Mouse (Mus musculus) midbrain, embryonic 10.5 days (tissue): ENCODE data around the gene Zfp937. TPM values are rescaled to one million over a fixed set of nuclear protein-coding genes. Genes with fewer than 3 reads are reported as not detected.
"Not testable (repeated sequence)": the region's sequence is repeated elsewhere in the genome, so short reads cannot be mapped to it uniquely, and the experiment has no call there.

Experiments used
- DNase-seq: peaks from one replicate; pipeline ENCODE4 v3.0.0-alpha.2; 2017; ENCODE audit warnings: low spot score
- H3K27ac ChIP-seq: fragments of 300-500 bp; sonication (generic); replicated peaks from 2 replicates; pipeline ENCODE4 v1.5.1; 2016; ENCODE audit warnings: mild to moderate bottlenecking
- H3K27me3 ChIP-seq: fragments of 300-500 bp; sonication (generic); 2 replicates; pipeline ENCODE4 v1.6.1; 2016; ENCODE audit warnings: low read depth, mild to moderate bottlenecking; ENCODE audit not compliant: poor library complexity, severe bottlenecking
- H3K36me3 ChIP-seq: fragments of 300-500 bp; sonication (generic); 2 replicates; pipeline ENCODE4 v1.6.1; 2016; ENCODE audit warnings: mild to moderate bottlenecking, moderate library complexity
- H3K4me1 ChIP-seq: fragments of 300-500 bp; sonication (generic); 2 replicates; pipeline ENCODE4 v1.6.1; 2016
- H3K4me3 ChIP-seq: fragments of 300-500 bp; sonication (generic); 2 replicates; pipeline ENCODE4 v1.5.1; 2016; ENCODE audit warnings: mild to moderate bottlenecking, moderate library complexity
- H3K9me3 ChIP-seq: fragments of 300-500 bp; sonication (generic); replicated peaks from 2 replicates; pipeline ENCODE4 v1.6.1; 2016; ENCODE audit warnings: mild to moderate bottlenecking
- WGBS: fragments of 180-500 bp; shearing (Covaris S2); methylation state at CpG from one replicate; pipeline ENCODE4 v1.1.7; 2016; 5-methylcytosine and 5-hydroxymethylcytosine counted together
- polyA plus RNA-seq: library from polyadenylated mRNA; unstranded; fragments of >200 nt; fragmentation: Nextera tagmentation; extraction: Ambion mirVana; gene quantifications from 2 replicates; pipeline ENCODE4 v1.2.1, GENCODE M21; 2016

Zfp937 gene
- 11.7 and 11.9 TPM in 2 replicates for polyA plus RNA-seq

DNA sequence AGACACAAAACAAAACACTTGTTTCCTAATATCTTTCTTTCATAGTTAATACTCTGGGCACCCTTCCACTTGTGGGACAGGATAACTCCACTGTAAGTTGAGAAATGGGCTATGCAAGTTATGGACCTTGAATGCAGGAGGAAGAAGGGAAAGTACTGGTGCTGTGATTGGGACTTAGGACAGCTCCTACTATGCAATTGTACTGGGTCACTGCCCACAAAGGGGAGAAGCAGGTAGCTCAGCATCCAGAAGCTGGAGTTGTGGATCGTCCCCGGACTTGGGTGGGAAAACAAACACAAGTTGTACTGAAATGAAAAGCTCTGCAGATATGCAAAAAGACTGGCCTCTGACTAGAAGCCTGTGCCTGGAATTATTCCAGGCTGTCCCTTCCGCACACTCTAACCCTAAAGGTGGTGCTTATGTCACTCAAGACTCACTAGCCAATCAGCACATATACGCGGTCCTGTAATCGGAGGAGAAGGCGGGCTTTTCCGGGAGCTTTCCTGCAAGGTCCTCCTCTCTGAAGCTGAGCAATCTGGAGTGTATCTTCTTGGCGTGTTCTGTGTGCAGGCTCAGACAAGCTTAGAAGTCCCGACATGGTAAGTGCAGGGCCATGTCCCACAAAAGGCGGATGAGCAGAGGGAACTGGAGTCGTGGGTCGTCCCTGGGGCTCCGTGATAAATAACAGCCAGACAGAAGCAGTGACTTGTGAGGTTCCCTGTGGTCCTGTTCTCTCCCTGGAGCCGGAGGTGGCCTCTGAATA is at the start of gene Zfp937:
Gene Zfp937 (plus strand): TSS at position 474 of the 763 bp plus-strand sequence.
- Histone ChIP-seq H3K4me3 (peak within 1 kb of the TSS; percentile 54), H3K27ac (peak within 1 kb of the TSS; percentile 76), H3K36me3 (peaks cover 10% of the 10 kb centered on the region; the same call in 1 of the 2 replicates)
- not testable (repeated sequence) for H3K27me3 ChIP-seq, H3K9me3 ChIP-seq, H3K4me1 ChIP-seq
- WGBS: 3% methylated on average over 15 of the region's 15 CpGs
- DNase-seq: peak; percentile 63

DNA sequence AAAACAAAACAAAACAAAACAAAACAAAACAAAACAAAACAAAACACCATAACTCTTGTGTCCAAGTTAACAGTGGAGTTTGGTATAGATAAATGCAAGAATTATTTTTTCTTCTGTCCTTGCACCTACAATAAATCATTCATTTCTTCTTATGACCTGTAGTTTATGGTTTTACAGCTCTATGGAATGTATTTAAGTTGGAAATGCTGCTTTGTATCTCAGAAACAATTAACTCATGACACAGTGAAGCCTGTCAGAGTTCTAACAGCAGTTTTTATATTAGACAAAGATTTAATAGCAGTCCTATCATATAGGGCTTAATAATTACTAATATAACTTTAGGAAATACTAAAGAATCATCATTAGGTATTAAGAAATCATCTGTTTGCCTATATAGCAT is 44.0 kb upstream of the Zfp937 start:
- Histone ChIP-seq H3K27me3 (no peaks in the 10 kb centered on the region), H3K27ac (no peak overlapping the region), H3K9me3 (peaks cover 28% of the 10 kb centered on the region; the same call in 1 of the 2 replicates), H3K36me3 (no peaks in the 10 kb centered on the region), H3K4me1 (no peaks in the 10 kb centered on the region), H3K4me3 (no peak overlapping the region)
- no peak for DNase-seq

DNA sequence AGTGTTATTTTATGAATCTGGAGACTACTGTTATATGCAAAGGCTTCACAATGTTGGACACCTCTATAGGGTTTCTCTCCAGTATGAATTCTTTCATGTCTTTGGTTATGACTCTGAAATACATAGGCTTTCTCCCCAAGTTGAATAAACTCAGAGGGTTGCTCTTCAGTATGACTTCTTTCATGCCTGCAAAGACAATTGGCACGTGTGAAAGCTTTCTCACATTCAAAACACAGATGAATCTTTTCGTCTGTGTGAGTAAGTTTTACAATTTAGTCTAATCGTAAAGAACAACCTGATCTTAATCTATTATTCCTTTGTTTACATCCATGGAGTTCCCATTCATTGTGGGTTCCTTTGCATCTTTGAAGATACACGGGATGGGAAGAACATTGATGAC is 38.3 kb upstream of the Zfp937 start, which contains the start of gene Gm10770:
Gene Gm10770 (minus strand): TSS at position 101 of the 400 bp plus-strand sequence.
- DNase-seq, H3K4me1 ChIP-seq, H3K36me3 ChIP-seq, H3K27ac ChIP-seq, H3K4me3 ChIP-seq, H3K27me3 ChIP-seq: not testable (repeated sequence)
- H3K9me3 ChIP-seq: peaks cover 28% of the 10 kb centered on the region; the same call in 1 of the 2 replicates
- 86% methylated on average over 4 of the region's 4 CpGs for WGBS

DNA sequence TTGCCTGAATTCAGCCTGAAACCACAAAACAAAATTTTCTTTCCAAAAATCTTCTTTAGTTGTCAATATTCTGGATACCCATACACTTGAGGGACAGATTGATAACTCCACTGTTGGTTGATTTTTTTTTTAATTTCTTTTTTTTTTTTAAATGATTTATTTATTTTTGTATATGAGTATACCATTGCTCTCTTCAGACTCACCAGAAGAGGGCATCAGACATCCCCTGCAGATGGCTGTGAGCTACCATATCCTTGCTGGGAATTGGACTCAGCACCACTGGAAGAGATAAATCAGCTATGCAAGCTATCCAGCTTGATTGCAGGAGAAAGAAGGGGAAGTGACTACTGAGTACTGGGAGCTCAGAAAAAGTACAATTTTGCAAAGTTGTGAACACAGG is 36.8 kb upstream of the Zfp937 start:
- H3K4me3 ChIP-seq, H3K36me3 ChIP-seq, H3K27me3 ChIP-seq, H3K27ac ChIP-seq, DNase-seq, H3K4me1 ChIP-seq: not testable (repeated sequence)
- peaks cover 22% of the 10 kb centered on the region; the same call in 1 of the 2 replicates for H3K9me3 ChIP-seq

DNA sequence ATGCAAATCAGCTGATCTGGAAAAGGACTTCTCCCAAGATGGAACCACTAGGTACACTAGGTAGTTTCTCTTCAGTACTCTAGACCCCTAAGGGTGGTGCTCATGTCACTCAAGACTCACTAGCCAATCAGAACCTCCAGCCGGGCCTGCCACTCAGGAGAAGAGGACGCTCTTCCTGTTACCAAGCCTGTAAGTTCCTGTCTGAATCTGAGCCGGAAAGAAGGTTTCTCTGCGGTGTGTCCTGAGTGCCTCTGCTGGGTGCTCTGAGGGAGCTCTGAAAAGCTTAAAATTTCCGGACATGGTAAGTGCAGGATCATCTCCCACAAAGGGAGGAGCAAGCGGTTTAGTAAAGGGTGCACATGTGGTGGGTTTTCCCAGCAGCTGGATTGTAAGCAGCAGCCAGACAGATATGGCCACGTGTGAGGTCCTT is 36.3 kb upstream of the Zfp937 start, which contains the start of gene Gm14139:
Gene Gm14139 (plus strand): TSS at position 186 of the 430 bp plus-strand sequence.
- not testable (repeated sequence) for H3K4me1 ChIP-seq, H3K4me3 ChIP-seq, H3K27ac ChIP-seq, H3K36me3 ChIP-seq, DNase-seq, H3K27me3 ChIP-seq
- 76% methylated on average over 7 of the region's 7 CpGs for WGBS
- peaks cover 17% of the 10 kb centered on the region; the same call in 1 of the 2 replicates for H3K9me3 ChIP-seq

DNA sequence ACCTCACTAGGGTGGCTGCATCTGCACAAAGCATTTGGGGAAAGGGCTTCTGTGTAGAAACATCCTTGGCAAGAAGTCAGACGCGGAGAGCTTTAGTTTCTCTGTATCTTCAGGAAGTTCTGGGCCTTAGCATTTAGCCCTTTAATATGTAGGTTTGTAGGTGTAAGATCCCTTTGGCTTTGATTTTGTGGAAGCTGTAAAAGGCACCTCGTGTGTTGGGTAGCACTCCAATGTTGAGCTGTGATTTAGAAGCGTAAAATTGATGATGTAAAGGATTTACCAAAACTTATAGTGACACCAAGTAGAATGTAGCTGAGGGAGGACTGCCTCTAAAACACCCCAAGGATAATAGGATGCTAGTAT is 471 bp downstream of the Zfp937 start:
- 24% methylated on average over 4 of the region's 4 CpGs for WGBS
- H3K27me3 ChIP-seq, H3K9me3 ChIP-seq, H3K4me1 ChIP-seq, DNase-seq: not testable (repeated sequence)
- Histone ChIP-seq H3K4me3 (peak overlapping the region; percentile 54), H3K36me3 (peaks cover 12% of the 10 kb centered on the region), H3K27ac (peak overlapping the region; percentile 76)

DNA sequence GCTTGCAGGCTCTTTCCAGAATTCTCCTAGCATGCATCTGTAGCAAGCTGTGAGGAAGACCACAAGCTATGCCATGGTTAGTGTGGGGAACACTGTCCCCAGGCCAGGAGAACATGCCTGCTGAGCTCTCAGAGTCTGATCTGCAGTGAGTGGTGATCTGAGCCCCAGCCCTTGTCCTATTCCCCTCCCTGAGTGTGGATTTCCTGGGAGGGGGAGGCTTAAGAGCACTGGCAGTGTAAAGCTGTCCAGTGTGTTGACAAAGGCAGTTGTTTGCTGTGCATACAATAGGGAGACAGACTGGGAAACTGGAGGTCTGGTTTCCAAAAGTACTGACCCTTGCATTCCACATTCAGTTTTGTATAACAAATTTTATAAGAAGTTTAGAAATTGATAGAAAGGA is 5.4 kb downstream of the Zfp937 start:
- H3K27me3 ChIP-seq, H3K9me3 ChIP-seq, H3K4me1 ChIP-seq, H3K4me3 ChIP-seq, H3K27ac ChIP-seq, DNase-seq: not testable (repeated sequence)
- peaks cover 12% of the 10 kb centered on the region for H3K36me3 ChIP-seq

DNA sequence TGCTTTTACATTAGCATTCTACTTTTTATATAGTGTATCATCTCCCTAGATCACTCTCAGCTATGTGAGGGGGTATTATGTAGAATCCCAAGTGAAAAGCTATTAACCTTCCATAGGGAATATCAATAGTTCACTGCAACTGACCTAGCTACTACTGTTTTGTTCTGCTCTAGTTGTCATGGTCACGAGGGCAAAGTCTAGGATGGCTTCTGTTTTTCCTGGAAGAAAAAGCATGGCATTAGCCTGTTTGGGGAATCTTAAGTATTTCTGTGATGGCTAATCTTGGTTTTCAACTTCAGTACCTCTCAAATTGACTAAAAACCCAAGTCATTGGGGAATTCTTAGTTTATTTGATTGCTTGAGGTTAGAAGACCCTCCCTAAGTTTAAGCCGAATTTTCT is 25.3 kb downstream of the Zfp937 start:
- H3K36me3 ChIP-seq: peaks cover 26% of the 10 kb centered on the region
- no peak overlapping the region for H3K27ac ChIP-seq
- peaks cover 49% of the 10 kb centered on the region for H3K9me3 ChIP-seq
- no peaks in the 10 kb centered on the region for H3K4me1 ChIP-seq
- DNase-seq: no peak
- no peak overlapping the region for H3K4me3 ChIP-seq
- WGBS: 86% methylated on average over 2 of the region's 2 CpGs
- H3K27me3 ChIP-seq: no peaks in the 10 kb centered on the region

DNA sequence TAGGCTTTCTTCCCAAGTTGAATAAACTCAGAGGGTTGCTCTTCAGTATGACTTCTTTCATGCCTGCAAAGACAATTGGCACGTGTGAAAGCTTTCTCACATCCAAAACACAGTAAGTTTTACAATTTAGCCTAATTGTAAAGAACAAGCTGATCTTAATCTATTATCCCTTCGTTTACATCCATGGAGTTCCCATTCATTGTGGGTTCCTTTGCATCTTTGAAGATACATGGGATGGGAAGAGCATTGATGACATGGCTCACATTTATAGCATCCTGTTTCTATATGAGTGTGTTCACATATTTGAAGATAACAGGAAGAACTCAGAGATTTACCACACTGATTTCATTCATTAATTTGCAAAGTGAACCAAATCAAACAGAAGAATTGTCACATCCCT is 37.6 kb downstream of the Zfp937 start, which contains the start of gene Gm21994:
Gene Gm21994 (minus strand): TSS at position 101 of the 400 bp plus-strand sequence.
- H3K4me3 ChIP-seq, DNase-seq, H3K27ac ChIP-seq, H3K9me3 ChIP-seq, H3K27me3 ChIP-seq, H3K36me3 ChIP-seq, H3K4me1 ChIP-seq: not testable (repeated sequence)
- 63% methylated on average over 2 of the region's 2 CpGs for WGBS

DNA sequence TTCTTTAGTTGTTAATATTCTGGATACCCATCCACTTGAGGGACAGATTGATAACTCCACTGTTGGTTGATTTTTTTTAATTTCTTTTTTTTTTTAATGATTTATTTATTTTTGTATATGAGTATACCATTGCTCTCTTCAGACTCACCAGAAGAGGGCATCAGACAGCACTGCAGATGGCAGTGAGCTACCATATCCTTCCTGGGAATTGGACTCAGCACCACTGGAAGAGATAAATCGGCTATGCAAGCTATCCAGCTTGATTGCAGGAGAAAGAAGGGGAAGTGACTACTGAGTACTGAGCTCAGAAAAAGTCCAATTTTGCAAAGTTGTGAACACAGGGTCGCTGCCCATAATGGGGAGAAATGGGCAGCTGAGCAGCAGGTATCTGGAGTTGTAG is 39.0 kb downstream of the Zfp937 start:
- peaks cover 12% of the 10 kb centered on the region for H3K9me3 ChIP-seq
- H3K36me3 ChIP-seq, H3K4me1 ChIP-seq, DNase-seq, H3K27ac ChIP-seq, H3K4me3 ChIP-seq, H3K27me3 ChIP-seq: not testable (repeated sequence)
- 68% methylated on average over 2 of the region's 2 CpGs for WGBS

DNA sequence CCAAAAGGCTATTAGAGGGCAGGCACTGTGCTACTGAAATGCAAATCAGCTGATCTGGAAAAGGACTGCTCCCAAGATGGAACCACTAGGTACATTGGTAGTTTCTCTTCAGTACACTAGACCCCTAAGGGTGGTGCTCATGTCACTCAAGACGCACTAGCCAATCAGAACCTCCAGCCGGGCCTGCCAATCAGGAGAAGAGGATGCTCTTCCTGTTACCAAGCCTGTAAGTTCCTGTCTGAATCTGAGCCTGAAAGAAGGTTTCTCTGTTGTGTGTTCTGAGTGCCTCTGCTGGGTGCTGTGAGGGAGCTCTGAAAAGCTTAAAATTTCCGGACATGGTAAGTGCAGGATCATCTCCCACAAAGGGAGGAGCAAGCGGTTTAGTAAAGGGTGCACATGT is 39.4 kb downstream of the Zfp937 start, which contains the start of gene Gm14124:
Gene Gm14124 (plus strand): TSS at position 227 of the 400 bp plus-strand sequence.
- not testable (repeated sequence) for H3K36me3 ChIP-seq, DNase-seq, H3K4me1 ChIP-seq, H3K27ac ChIP-seq, H3K27me3 ChIP-seq, H3K4me3 ChIP-seq
- WGBS: 80% methylated on average over 4 of the region's 4 CpGs
- peaks cover 13% of the 10 kb centered on the region for H3K9me3 ChIP-seq
